Mouse (Mus musculus): ENCODE results near the gene Fbrs. TPM values are rescaled to one million over a fixed set of nuclear protein-coding genes. Genes with fewer than 3 reads are reported as not detected.
"Not testable (repeated sequence)": the region's sequence is repeated elsewhere in the genome, so short reads cannot be mapped to it uniquely, and the experiment has no call there.

The Fbrs gene
- polyA plus RNA-seq, 1 experiment from 2014 or later = 15.3 TPM

GRCm38 (mm10) chr7:127509830-127510229 lies 30.8 kb downstream of the Fbrs start:
- not testable (repeated sequence) for H3K36me3 ChIP-seq; H3K27me3 ChIP-seq; H3K9ac ChIP-seq; H3K4me2 ChIP-seq; H3K4me3 ChIP-seq; H3K27ac ChIP-seq; H3K9me3 ChIP-seq; ATAC-seq (ENCODE audit: insufficient number of reproducible peaks, insufficient read depth, low FRiP score, low TSS enrichment, low read depth)
- 84% methylated on average over 4 of the region's 4 CpGs for WGBS
- peaks cover 15% of the 10 kb centered on the region for H3K4me1 ChIP-seq

DNA sequence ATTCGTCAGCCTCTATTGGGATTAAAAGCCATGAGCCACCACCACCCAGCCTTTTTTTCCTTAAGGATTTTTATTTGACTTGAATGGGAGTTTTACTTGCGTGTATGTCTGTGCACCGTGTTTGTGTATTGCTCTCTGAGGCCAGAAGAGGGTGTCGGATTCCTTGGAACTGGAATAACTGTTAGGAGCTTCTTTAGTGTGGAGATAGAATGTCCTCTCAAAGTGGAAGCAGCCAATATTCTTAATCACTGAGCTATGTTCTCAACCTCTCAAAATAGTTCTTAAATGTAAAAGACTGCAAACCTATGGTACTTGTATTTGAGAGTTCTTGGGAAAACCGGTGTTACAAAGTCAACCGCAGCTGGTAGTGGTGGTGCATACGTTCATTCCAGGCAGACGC lies 32.2 kb downstream of the Fbrs start:
- Histone ChIP-seq H3K9me3 (no peaks in the 10 kb centered on the region), H3K4me1 (peaks cover 15% of the 10 kb centered on the region), H3K4me3 (peak overlapping the region; percentile 77), H3K36me3 (peaks cover 14% of the 10 kb centered on the region), H3K27me3 (no peaks in the 10 kb centered on the region), H3K27ac (peak overlapping the region; percentile 98), H3K9ac (peak overlapping the region; percentile 86), H3K4me2 (peak overlapping the region; percentile 64)
- WGBS = 25% methylated on average over 8 of the region's 8 CpGs
- ATAC-seq (ENCODE audit: insufficient number of reproducible peaks, insufficient read depth, low FRiP score, low TSS enrichment, low read depth) = no peak

GRCm38 (mm10) chr7:127511808-127512230 lies 32.8 kb downstream of the Fbrs start, which contains the start of gene Srcap:
Gene Srcap, plus strand, starts transcription at chr7:127511983.
- Histone ChIP-seq H3K27me3 (no peaks in the 10 kb centered on the region), H3K36me3 (peaks cover 19% of the 10 kb centered on the region), H3K4me2 (peak within 1 kb of the TSS; percentile 64), H3K9me3 (no peaks in the 10 kb centered on the region), H3K9ac (peak within 1 kb of the TSS; percentile 86), H3K4me1 (peaks cover 15% of the 10 kb centered on the region), H3K4me3 (peak within 1 kb of the TSS; percentile 77), H3K27ac (peak within 1 kb of the TSS; percentile 98)
- WGBS = under 1% methylated on average over 37 of the region's 37 CpGs
- peak; percentile 98 for ATAC-seq (ENCODE audit: insufficient number of reproducible peaks, insufficient read depth, low FRiP score, low TSS enrichment, low read depth)

DNA sequence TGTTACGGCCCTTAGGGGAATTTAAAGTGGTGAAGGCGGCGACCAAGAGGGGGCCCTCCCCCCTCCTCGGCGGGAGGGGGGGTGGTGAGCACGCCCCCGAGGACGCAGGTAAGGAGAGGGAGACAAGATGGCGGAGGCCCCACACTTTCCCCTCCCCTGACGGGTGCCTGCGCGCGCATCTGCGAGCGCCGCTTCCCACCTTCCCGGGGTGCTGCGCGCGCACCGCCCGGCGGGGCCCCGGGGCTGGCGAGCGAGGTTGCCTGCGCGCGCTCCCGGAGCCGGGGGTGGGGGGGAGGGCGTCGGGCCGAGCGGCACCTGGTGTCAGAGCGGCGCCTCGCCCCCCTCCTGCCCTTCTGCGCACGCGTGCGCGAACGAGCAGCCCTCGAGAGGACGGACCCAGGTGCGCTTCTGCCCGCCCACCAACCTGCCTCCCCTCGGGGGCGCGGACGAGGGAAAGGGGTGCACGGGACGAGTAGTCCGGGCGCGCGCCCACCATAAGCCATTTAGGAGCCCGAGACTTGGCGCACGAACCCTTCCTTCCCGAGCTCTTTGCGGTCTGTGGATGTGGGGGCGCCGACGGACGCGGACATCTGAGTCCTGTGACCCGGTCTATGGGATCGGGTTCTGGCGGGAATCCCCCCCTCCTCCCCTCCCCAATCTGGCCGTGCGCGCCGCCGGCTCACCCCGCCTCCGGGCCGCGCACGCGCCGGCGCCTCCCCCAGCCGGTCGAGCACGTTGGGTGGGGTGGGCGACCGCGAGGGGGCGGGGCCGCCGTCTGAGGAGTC lies 33.4 kb downstream of the Fbrs start:
- no peaks in the 10 kb centered on the region for H3K9me3 ChIP-seq
- peak; percentile 80 for ATAC-seq (ENCODE audit: insufficient number of reproducible peaks, insufficient read depth, low FRiP score, low TSS enrichment, low read depth)
- H3K4me2 ChIP-seq = peak overlapping the region; percentile 64
- H3K27me3 ChIP-seq = no peaks in the 10 kb centered on the region
- peaks cover 15% of the 10 kb centered on the region for H3K4me1 ChIP-seq
- H3K9ac ChIP-seq = peak overlapping the region; percentile 86
- WGBS = under 1% methylated on average over 92 of the region's 93 CpGs
- H3K27ac ChIP-seq = peak overlapping the region; percentile 98
- H3K4me3 ChIP-seq = peak overlapping the region; percentile 77
- H3K36me3 ChIP-seq = peaks cover 25% of the 10 kb centered on the region

DNA sequence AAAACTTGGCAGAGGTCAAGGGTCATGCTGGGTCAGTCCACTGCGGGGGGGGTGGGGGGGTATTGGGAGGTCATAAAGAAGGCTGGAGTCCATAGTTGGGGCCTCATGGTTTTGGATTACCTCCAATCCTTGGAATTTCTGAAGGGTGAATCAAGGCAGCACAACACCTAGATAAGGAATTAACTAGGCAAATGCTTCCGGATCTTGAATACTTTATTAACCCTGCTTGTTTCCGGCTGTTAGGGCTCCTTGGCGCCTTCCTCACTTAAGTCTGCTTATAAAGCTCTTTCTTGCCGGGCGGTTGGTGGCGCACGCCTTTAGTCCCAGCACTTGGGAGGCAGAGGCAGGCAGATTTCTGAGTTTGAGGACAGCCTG lies 34.0 kb downstream of the Fbrs start:
- no peaks in the 10 kb centered on the region for H3K9me3 ChIP-seq
- H3K4me2 ChIP-seq = peak overlapping the region; percentile 64
- no peaks in the 10 kb centered on the region for H3K27me3 ChIP-seq
- peak overlapping the region; percentile 98 for H3K27ac ChIP-seq
- ATAC-seq (ENCODE audit: insufficient number of reproducible peaks, insufficient read depth, low FRiP score, low TSS enrichment, low read depth) = no peak
- peak overlapping the region; percentile 77 for H3K4me3 ChIP-seq
- peaks cover 15% of the 10 kb centered on the region for H3K4me1 ChIP-seq
- H3K9ac ChIP-seq = peak overlapping the region; percentile 86
- H3K36me3 ChIP-seq = peaks cover 31% of the 10 kb centered on the region
- 34% methylated on average over 8 of the region's 8 CpGs for WGBS

GRCm38 (mm10) chr7:127513781-127514180 lies 34.8 kb downstream of the Fbrs start:
- no peaks in the 10 kb centered on the region for H3K9me3 ChIP-seq
- ATAC-seq (ENCODE audit: insufficient number of reproducible peaks, insufficient read depth, low FRiP score, low TSS enrichment, low read depth) = no peak
- peak overlapping the region; percentile 36; the same call in 1 of the 2 replicates for H3K9ac ChIP-seq
- 78% methylated on average over 3 of the region's 3 CpGs for WGBS
- H3K4me1 ChIP-seq = peaks cover 15% of the 10 kb centered on the region
- peaks cover 39% of the 10 kb centered on the region for H3K36me3 ChIP-seq
- H3K27ac ChIP-seq = no peak overlapping the region
- H3K27me3 ChIP-seq = no peaks in the 10 kb centered on the region
- H3K4me3 ChIP-seq = peak overlapping the region; percentile 77
- H3K4me2 ChIP-seq = peak overlapping the region; percentile 64

GRCm38 (mm10) chr7:127515846-127516245 lies 36.8 kb downstream of the Fbrs start:
- ATAC-seq (ENCODE audit: insufficient number of reproducible peaks, insufficient read depth, low FRiP score, low TSS enrichment, low read depth) = no peak
- Histone ChIP-seq H3K4me1 (peaks cover 15% of the 10 kb centered on the region), H3K4me2 (no peak overlapping the region), H3K4me3 (no peak overlapping the region), H3K9me3 (no peaks in the 10 kb centered on the region), H3K9ac (no peak overlapping the region), H3K27ac (no peak overlapping the region), H3K27me3 (no peaks in the 10 kb centered on the region), H3K36me3 (peaks cover 57% of the 10 kb centered on the region)
- 92% methylated on average over 7 of the region's 7 CpGs for WGBS

- no peak for ATAC-seq (ENCODE audit: insufficient number of reproducible peaks, insufficient read depth, low FRiP score, low TSS enrichment, low read depth)
Observed at GRCm38 (mm10) chr7:127516344-127516743, 37.3 kb downstream of the Fbrs start.

GRCm38 (mm10) chr7:127519284-127519683 lies 40.3 kb downstream of the Fbrs start, which contains the start of gene Gm42715:
Gene Gm42715, plus strand, starts transcription at chr7:127519584.
- Histone ChIP-seq H3K27ac (no peak within 1 kb of the TSS), H3K9ac (no peak within 1 kb of the TSS), H3K36me3 (peaks cover 85% of the 10 kb centered on the region), H3K4me3 (no peak within 1 kb of the TSS), H3K4me2 (no peak within 1 kb of the TSS), H3K27me3 (no peaks in the 10 kb centered on the region), H3K4me1 (no peaks in the 10 kb centered on the region), H3K9me3 (no peaks in the 10 kb centered on the region)
- 89% methylated on average over 3 of the region's 3 CpGs for WGBS
- no peak for ATAC-seq (ENCODE audit: insufficient number of reproducible peaks, insufficient read depth, low FRiP score, low TSS enrichment, low read depth)

More at GRCm38 (mm10) chr7:127516344-127516743, 37.3 kb downstream of the Fbrs start:
- WGBS = 91% methylated on average over 7 of the region's 7 CpGs
- Histone ChIP-seq H3K4me3 (no peak overlapping the region), H3K27ac (no peak overlapping the region), H3K9me3 (no peaks in the 10 kb centered on the region), H3K4me2 (no peak overlapping the region), H3K27me3 (no peaks in the 10 kb centered on the region), H3K4me1 (peaks cover 11% of the 10 kb centered on the region), H3K36me3 (peaks cover 62% of the 10 kb centered on the region), H3K9ac (no peak overlapping the region)

Small RNA genes lying within 50 kb of the gene (microRNA-seq; reads per million reads assigned to microRNA genes)
- gene Gm47278 (not detected), gene Mir7060 (not detected)

Other genes with a start within 250 kb of the Fbrs start
- gene Zfp553, start 246.1 kb upstream of the Fbrs start, polyA plus RNA-seq (2015; fragmentation: Nextera tagmentation; extraction: Ambion mirVana) = 53.7 and 55.0 TPM in 2 replicates
- 26.9 and 29.6 TPM in 2 replicates for gene Sept1, start 246.1 kb upstream of the Fbrs start, polyA plus RNA-seq (2015; fragmentation: Nextera tagmentation; extraction: Ambion mirVana)
- gene Zfp771, start 234.9 kb upstream of the Fbrs start, polyA plus RNA-seq (2015; fragmentation: Nextera tagmentation; extraction: Ambion mirVana) = 78.2 and 83.9 TPM in 2 replicates
- gene Dctpp1, start 218.5 kb upstream of the Fbrs start, polyA plus RNA-seq (2015; fragmentation: Nextera tagmentation; extraction: Ambion mirVana) = 156 and 206 TPM in 2 replicates
- gene Sephs2, start 205.1 kb upstream of the Fbrs start, polyA plus RNA-seq (2015; fragmentation: Nextera tagmentation; extraction: Ambion mirVana) = 63.4 and 64.1 TPM in 2 replicates
- 0.52 and 1.1 TPM in 2 replicates for gene Itgal, start 182.9 kb upstream of the Fbrs start, polyA plus RNA-seq (2015; fragmentation: Nextera tagmentation; extraction: Ambion mirVana)
- gene Zfp768, start 133.6 kb upstream of the Fbrs start, polyA plus RNA-seq (2015; fragmentation: Nextera tagmentation; extraction: Ambion mirVana) = 16.1 and 18.1 TPM in 2 replicates
- gene Zfp747, start 103.1 kb upstream of the Fbrs start, polyA plus RNA-seq (2015; fragmentation: Nextera tagmentation; extraction: Ambion mirVana) = 9.4 and 10.5 TPM in 2 replicates
- 5.6 and 5.9 TPM in 2 replicates for gene 9130019O22Rik, start 92.0 kb upstream of the Fbrs start, polyA plus RNA-seq (2015; fragmentation: Nextera tagmentation; extraction: Ambion mirVana)
- gene E430018J23Rik, start 85.6 kb upstream of the Fbrs start, polyA plus RNA-seq (2015; fragmentation: Nextera tagmentation; extraction: Ambion mirVana) = 6.4 and 7.2 TPM in 2 replicates
- 7.7 and 8.2 TPM in 2 replicates for gene Zfp764, start 72.4 kb upstream of the Fbrs start, polyA plus RNA-seq (2015; fragmentation: Nextera tagmentation; extraction: Ambion mirVana)
- 25.6 and 29.3 TPM in 2 replicates for gene Zfp688, start 57.1 kb upstream of the Fbrs start, polyA plus RNA-seq (2015; fragmentation: Nextera tagmentation; extraction: Ambion mirVana)
- gene Zfp689, start 30.0 kb upstream of the Fbrs start, polyA plus RNA-seq (2015; fragmentation: Nextera tagmentation; extraction: Ambion mirVana) = 11.8 and 13.1 TPM in 2 replicates
- gene Prr14, start 19.6 kb upstream of the Fbrs start, polyA plus RNA-seq (2015; fragmentation: Nextera tagmentation; extraction: Ambion mirVana) = 46.0 and 48.3 TPM in 2 replicates
- 52.1 and 55.6 TPM in 2 replicates for gene Srcap, start 32.8 kb downstream of the Fbrs start, polyA plus RNA-seq (2015; fragmentation: Nextera tagmentation; extraction: Ambion mirVana)
- gene Gm42715, start 40.4 kb downstream of the Fbrs start, polyA plus RNA-seq (2015; fragmentation: Nextera tagmentation; extraction: Ambion mirVana) = 18.6 and 19.0 TPM in 2 replicates
- gene Tmem265, start 82.2 kb downstream of the Fbrs start, polyA plus RNA-seq (2015; fragmentation: Nextera tagmentation; extraction: Ambion mirVana) = 7.0 and 8.1 TPM in 2 replicates
- gene Phkg2, start 94.1 kb downstream of the Fbrs start, polyA plus RNA-seq (2015; fragmentation: Nextera tagmentation; extraction: Ambion mirVana) = 39.7 and 40.6 TPM in 2 replicates
- gene Ccdc189, start 109.4 kb downstream of the Fbrs start, polyA plus RNA-seq (2015; fragmentation: Nextera tagmentation; extraction: Ambion mirVana) = 8.8 and 12.1 TPM in 2 replicates
- 51.2 and 58.1 TPM in 2 replicates for gene Rnf40, start 109.6 kb downstream of the Fbrs start, polyA plus RNA-seq (2015; fragmentation: Nextera tagmentation; extraction: Ambion mirVana)
- gene Zfp629, start 136.6 kb downstream of the Fbrs start, polyA plus RNA-seq (2015; fragmentation: Nextera tagmentation; extraction: Ambion mirVana) = 15.8 and 18.8 TPM in 2 replicates
- 78.0 and 96.8 TPM in 2 replicates for gene Bcl7c, start 229.7 kb downstream of the Fbrs start, polyA plus RNA-seq (2015; fragmentation: Nextera tagmentation; extraction: Ambion mirVana)
- gene Ctf1, start 233.5 kb downstream of the Fbrs start, polyA plus RNA-seq (2015; fragmentation: Nextera tagmentation; extraction: Ambion mirVana) = 29.8 and 32.6 TPM in 2 replicates